Mouse (Mus musculus): ENCODE measurements at regions not wholly inside any gene's neighbourhood (a gene's known extent, or its start where the extent isn't known, plus 50 kb on each side); places are given as distances from the start of the nearest gene placed in this dataset.

GRCm38 (mm10) chr2:160525301-160526205 is 120.1 kb upstream of the Top1 start:
- TF ChIP-seq POLR2A (IDR thresholded peaks at IDR 0.05; ENCODE audit: insufficient read depth, low read length), result no peak
- H3K9me3 ChIP-seq (replicated peaks; ENCODE audit: control insufficient read depth, insufficient read depth, low read length, poor library complexity, severe bottlenecking), result no peaks in the 10 kb centered on the region
- peaks cover 3% of the 10 kb centered on the region for H3K4me1 ChIP-seq (ENCODE audit: control insufficient read depth, insufficient read depth, low read length)
- no peaks in the 10 kb centered on the region for H3K27me3 ChIP-seq (ENCODE audit: control insufficient read depth, insufficient read depth, low read length, poor library complexity, severe bottlenecking)
- no peak overlapping the region for H3K9ac ChIP-seq (ENCODE audit: low read depth, poor library complexity, severe bottlenecking)
- no peak overlapping the region for H3K27ac ChIP-seq (ENCODE audit: insufficient read depth, low read length)
- H3K36me3 ChIP-seq (ENCODE audit: control insufficient read depth, insufficient read depth, low read length, poor library complexity, severe bottlenecking), result no peaks in the 10 kb centered on the region
- no peak overlapping the region for H3K4me3 ChIP-seq (ENCODE audit: low read depth, low read length)

DNA sequence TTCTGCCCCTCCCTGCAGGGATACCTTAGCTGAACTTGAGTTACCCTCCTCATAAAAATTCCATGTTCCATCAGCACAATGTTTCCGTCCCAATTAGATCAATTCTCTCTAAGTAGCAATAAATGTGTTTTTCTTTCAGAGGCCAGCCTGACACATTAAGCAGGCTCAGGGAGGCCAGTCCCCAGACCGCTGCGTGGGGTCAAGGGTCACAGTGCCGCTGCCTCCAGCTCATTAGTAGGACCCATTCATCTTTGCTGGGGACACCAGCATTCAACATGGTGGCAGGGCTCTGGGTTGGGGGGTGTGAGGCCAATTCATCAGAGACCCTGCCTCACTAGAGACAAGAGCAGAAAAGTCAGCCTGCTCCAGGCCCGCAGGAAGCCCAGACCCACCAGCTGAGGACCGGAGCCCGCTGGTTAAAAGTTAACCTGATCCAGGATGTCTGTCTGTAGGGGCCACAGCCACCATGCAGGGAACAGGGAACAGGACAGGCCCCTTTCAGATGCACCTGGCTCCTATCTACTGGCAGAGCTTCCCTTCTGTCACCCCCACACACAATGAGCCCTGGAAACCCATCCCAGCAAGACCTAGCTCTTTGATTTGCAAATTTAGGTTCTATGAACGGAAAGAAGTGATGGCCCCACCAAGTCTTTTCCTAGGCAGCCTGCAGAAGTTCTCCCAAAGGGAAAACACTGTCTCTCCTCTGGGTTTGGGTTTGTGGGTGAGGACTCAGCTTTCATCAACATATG is 119.1 kb upstream of the Top1 start:
- peaks cover 3% of the 10 kb centered on the region for H3K4me1 ChIP-seq (ENCODE audit: control insufficient read depth, insufficient read depth, low read length)

DNA sequence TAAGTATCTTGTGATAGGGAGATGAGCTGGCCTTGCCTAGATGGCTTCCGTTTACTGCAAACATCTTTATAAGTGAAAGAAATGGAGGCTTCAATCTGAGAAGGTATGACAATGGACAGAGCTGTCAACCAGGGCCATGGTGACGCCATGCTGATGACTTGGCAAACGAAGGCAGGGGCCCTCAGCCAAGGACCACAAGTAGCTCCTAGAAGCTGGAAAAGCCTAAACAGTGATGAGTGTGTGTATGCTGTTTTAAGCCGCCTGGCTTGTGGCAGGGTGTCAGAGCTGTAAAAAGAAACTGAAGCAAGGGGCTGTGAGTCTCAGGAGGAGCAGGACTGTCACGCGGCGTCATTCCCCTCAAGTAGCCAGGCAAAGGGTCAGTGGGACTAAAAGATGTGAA is 116.4 kb upstream of the Top1 start:
- TF ChIP-seq CTCF (IDR thresholded peaks at IDR 0.05; ENCODE audit: low read depth, low read length), result no peak
- TF ChIP-seq POLR2A (IDR thresholded peaks at IDR 0.05; ENCODE audit: insufficient read depth, low read length), result no peak
- TF ChIP-seq EP300 (IDR thresholded peaks at IDR 0.05; ENCODE audit: insufficient read depth, low read depth, low read length), result no peak
- no peaks in the 10 kb centered on the region for H3K9me3 ChIP-seq (replicated peaks; ENCODE audit: control insufficient read depth, insufficient read depth, low read length, poor library complexity, severe bottlenecking)
- no peak overlapping the region for H3K9ac ChIP-seq (ENCODE audit: low read depth, poor library complexity, severe bottlenecking)
- no peaks in the 10 kb centered on the region for H3K27me3 ChIP-seq (ENCODE audit: control insufficient read depth, insufficient read depth, low read length, poor library complexity, severe bottlenecking)
- H3K27ac ChIP-seq (ENCODE audit: insufficient read depth, low read length), result no peak overlapping the region
- H3K4me1 ChIP-seq (ENCODE audit: control insufficient read depth, insufficient read depth, low read length), result peaks cover 3% of the 10 kb centered on the region
- H3K4me3 ChIP-seq (ENCODE audit: low read depth, low read length), result no peak overlapping the region
- H3K36me3 ChIP-seq (ENCODE audit: control insufficient read depth, insufficient read depth, low read length, poor library complexity, severe bottlenecking), result no peaks in the 10 kb centered on the region

More for the DNA sequence above, 119.1 kb upstream of the Top1 start:
- Histone ChIP-seq H3K27ac (ENCODE audit: insufficient read depth, low read length) (no peak overlapping the region), H3K9me3 (replicated peaks; ENCODE audit: control insufficient read depth, insufficient read depth, low read length, poor library complexity, severe bottlenecking) (no peaks in the 10 kb centered on the region), H3K4me3 (ENCODE audit: low read depth, low read length) (no peak overlapping the region), H3K27me3 (ENCODE audit: control insufficient read depth, insufficient read depth, low read length, poor library complexity, severe bottlenecking) (no peaks in the 10 kb centered on the region), H3K9ac (ENCODE audit: low read depth, poor library complexity, severe bottlenecking) (no peak overlapping the region), H3K36me3 (ENCODE audit: control insufficient read depth, insufficient read depth, low read length, poor library complexity, severe bottlenecking) (no peaks in the 10 kb centered on the region)
- TF ChIP-seq POLR2A (IDR thresholded peaks at IDR 0.05; ENCODE audit: insufficient read depth, low read length), result no peak
- TF ChIP-seq EP300 (IDR thresholded peaks at IDR 0.05; ENCODE audit: insufficient read depth, low read depth, low read length), result no peak
- TF ChIP-seq CTCF (IDR thresholded peaks at IDR 0.05; ENCODE audit: low read depth, low read length), result no peak

- H3K27ac ChIP-seq (ENCODE audit: insufficient read depth, low read length), result no peak overlapping the region
- H3K9ac ChIP-seq (ENCODE audit: low read depth, poor library complexity, severe bottlenecking), result no peak overlapping the region
- H3K4me1 ChIP-seq (ENCODE audit: control insufficient read depth, insufficient read depth, low read length), result peaks cover 3% of the 10 kb centered on the region
- H3K4me3 ChIP-seq (ENCODE audit: low read depth, low read length), result no peak overlapping the region
- TF ChIP-seq CTCF (IDR thresholded peaks at IDR 0.05; ENCODE audit: low read depth, low read length), result no peak
- H3K27me3 ChIP-seq (ENCODE audit: control insufficient read depth, insufficient read depth, low read length, poor library complexity, severe bottlenecking), result no peaks in the 10 kb centered on the region
- no peaks in the 10 kb centered on the region for H3K9me3 ChIP-seq (replicated peaks; ENCODE audit: control insufficient read depth, insufficient read depth, low read length, poor library complexity, severe bottlenecking)
- no peaks in the 10 kb centered on the region for H3K36me3 ChIP-seq (ENCODE audit: control insufficient read depth, insufficient read depth, low read length, poor library complexity, severe bottlenecking)
These were observed 115.3 kb upstream of the Top1 start for GRCm38 (mm10) chr2:160530377-160530776.

GRCm38 (mm10) chr2:160537319-160537719 is 108.4 kb upstream of the Top1 start:
- Histone ChIP-seq H3K4me3 (ENCODE audit: low read depth, low read length) (no peak overlapping the region), H3K4me1 (ENCODE audit: control insufficient read depth, insufficient read depth, low read length) (no peaks in the 10 kb centered on the region), H3K36me3 (ENCODE audit: control insufficient read depth, insufficient read depth, low read length, poor library complexity, severe bottlenecking) (no peaks in the 10 kb centered on the region), H3K9me3 (replicated peaks; ENCODE audit: control insufficient read depth, insufficient read depth, low read length, poor library complexity, severe bottlenecking) (no peaks in the 10 kb centered on the region), H3K27me3 (ENCODE audit: control insufficient read depth, insufficient read depth, low read length, poor library complexity, severe bottlenecking) (no peaks in the 10 kb centered on the region), H3K9ac (ENCODE audit: low read depth, poor library complexity, severe bottlenecking) (no peak overlapping the region), H3K27ac (ENCODE audit: insufficient read depth, low read length) (no peak overlapping the region)
- TF ChIP-seq EP300 (IDR thresholded peaks at IDR 0.05; ENCODE audit: insufficient read depth, low read depth, low read length), result no peak

- Histone ChIP-seq H3K27ac (ENCODE audit: insufficient read depth, low read length) (no peak overlapping the region), H3K36me3 (ENCODE audit: control insufficient read depth, insufficient read depth, low read length, poor library complexity, severe bottlenecking) (no peaks in the 10 kb centered on the region), H3K27me3 (ENCODE audit: control insufficient read depth, insufficient read depth, low read length, poor library complexity, severe bottlenecking) (no peaks in the 10 kb centered on the region), H3K4me3 (ENCODE audit: low read depth, low read length) (no peak overlapping the region), H3K9me3 (replicated peaks; ENCODE audit: control insufficient read depth, insufficient read depth, low read length, poor library complexity, severe bottlenecking) (no peaks in the 10 kb centered on the region), H3K9ac (ENCODE audit: low read depth, poor library complexity, severe bottlenecking) (no peak overlapping the region), H3K4me1 (ENCODE audit: control insufficient read depth, insufficient read depth, low read length) (no peaks in the 10 kb centered on the region)
- TF ChIP-seq CTCF (IDR thresholded peaks at IDR 0.05; ENCODE audit: low read depth, low read length) (no peak), POLR2A (IDR thresholded peaks at IDR 0.05; ENCODE audit: insufficient read depth, low read length) (no peak), EP300 (IDR thresholded peaks at IDR 0.05; ENCODE audit: insufficient read depth, low read depth, low read length) (no peak)
These were observed 100.2 kb upstream of the Top1 start for GRCm38 (mm10) chr2:160545527-160545926.
